Mouse (Mus musculus): Measurements from ENCODE around the gene Kif14. TPM values are rescaled to one million over a fixed set of nuclear protein-coding genes. Genes with fewer than 3 reads are reported as not detected.

The Kif14 gene
- total RNA-seq, 2 experiments from 2014 or later: 0.08 TPM; not detected in 1

- TF ChIP-seq CTCF (IDR thresholded peaks at IDR 0.05): no peak
- H3K4me3 ChIP-seq: no peak overlapping the region
- intact Hi-C loops (cut with DNase I): no loop called here
- no peak overlapping the region for H3K27ac ChIP-seq
- no peak for DNase-seq
Observed at GRCm38 (mm10) chr1:136567641-136568040, 101.5 kb downstream of the Kif14 start.

GRCm38 (mm10) chr1:136568738-136569194 is 102.6 kb downstream of the Kif14 start:
- Histone ChIP-seq H3K4me3 (no peak overlapping the region), H3K27ac (no peak overlapping the region)
- intact Hi-C loops (cut with DNase I): no loop called here
- TF ChIP-seq CTCF (IDR thresholded peaks at IDR 0.05): no peak
- no peak for DNase-seq

GRCm38 (mm10) chr1:136569206-136569605 is 103.1 kb downstream of the Kif14 start:
- no peak overlapping the region for H3K4me3 ChIP-seq
- H3K27ac ChIP-seq: no peak overlapping the region
- no peak for TF ChIP-seq CTCF (IDR thresholded peaks at IDR 0.05)
- intact Hi-C loops (cut with DNase I): no loop called here
- no peak for DNase-seq

- no peak for TF ChIP-seq CTCF (IDR thresholded peaks at IDR 0.05)
- intact Hi-C loops (cut with DNase I): no loop called here
- no peak for DNase-seq
- Histone ChIP-seq H3K4me3 (peak overlapping the region; percentile 21; the same call in 1 of the 2 replicates), H3K27ac (no peak overlapping the region)
Observed at GRCm38 (mm10) chr1:136569626-136570297, 103.6 kb downstream of the Kif14 start.

- intact Hi-C loops (cut with DNase I): no loop called here
- DNase-seq: no peak
- Histone ChIP-seq H3K4me3 (peak overlapping the region; percentile 21; the same call in 1 of the 2 replicates), H3K27ac (no peak overlapping the region)
- TF ChIP-seq CTCF (IDR thresholded peaks at IDR 0.05): no peak
Observed at GRCm38 (mm10) chr1:136570298-136570653, 104.1 kb downstream of the Kif14 start.

- no peak overlapping the region for H3K27ac ChIP-seq
- no peak for DNase-seq
- intact Hi-C loops (cut with DNase I): no loop called here
- TF ChIP-seq CTCF (IDR thresholded peaks at IDR 0.05): no peak
- H3K4me3 ChIP-seq: no peak overlapping the region
Observed at GRCm38 (mm10) chr1:136570976-136571375, 104.8 kb downstream of the Kif14 start.

- no peak overlapping the region for H3K27ac ChIP-seq
- intact Hi-C loops (cut with DNase I): no loop called here
Observed at GRCm38 (mm10) chr1:136571530-136571929, 105.4 kb downstream of the Kif14 start.

GRCm38 (mm10) chr1:136577890-136578663 is 111.9 kb downstream of the Kif14 start:
- H3K4me3 ChIP-seq: no peak overlapping the region
- intact Hi-C loops (cut with DNase I): no loop called here
- no peak for DNase-seq

More at GRCm38 (mm10) chr1:136571530-136571929, 105.4 kb downstream of the Kif14 start:
- H3K4me3 ChIP-seq: no peak overlapping the region
- no peak for TF ChIP-seq CTCF (IDR thresholded peaks at IDR 0.05)
- no peak for DNase-seq

GRCm38 (mm10) chr1:136579360-136579759 is 113.2 kb downstream of the Kif14 start:
- TF ChIP-seq CTCF (IDR thresholded peaks at IDR 0.05): no peak
- Histone ChIP-seq H3K27ac (no peak overlapping the region), H3K4me3 (no peak overlapping the region)
- DNase-seq: no peak
- intact Hi-C loops (cut with DNase I): no loop called here

More at GRCm38 (mm10) chr1:136577890-136578663, 111.9 kb downstream of the Kif14 start:
- no peak overlapping the region for H3K27ac ChIP-seq
- TF ChIP-seq CTCF (IDR thresholded peaks at IDR 0.05): no peak

- Histone ChIP-seq H3K4me3 (no peak overlapping the region), H3K27ac (no peak overlapping the region)
- intact Hi-C loops (cut with DNase I): no loop called here
- DNase-seq: no peak
- no peak for TF ChIP-seq CTCF (IDR thresholded peaks at IDR 0.05)
Observed at GRCm38 (mm10) chr1:136580266-136580665, 114.1 kb downstream of the Kif14 start.

Other genes starting within 250 kb of the Kif14 start
- not detected for gene Inava, start 232.1 kb upstream of the Kif14 start, total RNA-seq (2021)
- gene Gpr25, start 205.5 kb upstream of the Kif14 start, total RNA-seq (2021): not detected
- 10 to 100 TPM in 1 of 2 experiments, 1 to 10 TPM in 1; 8.3 to 12.4 TPM for gene Camsap2, start 120.2 kb upstream of the Kif14 start, total RNA-seq (2021)
- 10 to 100 TPM; 19.3 to 19.6 TPM for gene Ddx59, start 51.1 kb upstream of the Kif14 start, total RNA-seq (2021)
- 10 to 100 TPM; 10.1 to 15.0 TPM for gene Zfp281, start 158.6 kb downstream of the Kif14 start, total RNA-seq (2021)

Data from gastrocnemius, adult 2 months (tissue).